Mouse (Mus musculus) liver, adult (tissue): Measurements from ENCODE around the gene Eml6.
A peak's percentile ranks its signal among the peaks of the same experiment; 100 is the strongest.

Experiments
- GATA4 ChIP-seq: IDR thresholded peaks from 2 replicates; pipeline ENCODE4 v1.6.1; 2014; ENCODE audit warnings: mild to moderate bottlenecking, low read length; ENCODE audit not compliant: insufficient replicate concordance

The Eml6 gene

GRCm38 (mm10) chr11:29810324-29810723, 215.5 kb downstream of the Eml6 start:
- TF ChIP-seq GATA4 = no peak

- no peak for TF ChIP-seq GATA4
Observed at GRCm38 (mm10) chr11:29808981-29809589, 216.7 kb downstream of the Eml6 start.

- TF ChIP-seq GATA4 = peak; percentile 77
Observed at GRCm38 (mm10) chr11:29808173-29808980, 217.5 kb downstream of the Eml6 start.

- no peak for TF ChIP-seq GATA4
Observed at GRCm38 (mm10) chr11:29807325-29807724, 218.5 kb downstream of the Eml6 start.

DNA sequence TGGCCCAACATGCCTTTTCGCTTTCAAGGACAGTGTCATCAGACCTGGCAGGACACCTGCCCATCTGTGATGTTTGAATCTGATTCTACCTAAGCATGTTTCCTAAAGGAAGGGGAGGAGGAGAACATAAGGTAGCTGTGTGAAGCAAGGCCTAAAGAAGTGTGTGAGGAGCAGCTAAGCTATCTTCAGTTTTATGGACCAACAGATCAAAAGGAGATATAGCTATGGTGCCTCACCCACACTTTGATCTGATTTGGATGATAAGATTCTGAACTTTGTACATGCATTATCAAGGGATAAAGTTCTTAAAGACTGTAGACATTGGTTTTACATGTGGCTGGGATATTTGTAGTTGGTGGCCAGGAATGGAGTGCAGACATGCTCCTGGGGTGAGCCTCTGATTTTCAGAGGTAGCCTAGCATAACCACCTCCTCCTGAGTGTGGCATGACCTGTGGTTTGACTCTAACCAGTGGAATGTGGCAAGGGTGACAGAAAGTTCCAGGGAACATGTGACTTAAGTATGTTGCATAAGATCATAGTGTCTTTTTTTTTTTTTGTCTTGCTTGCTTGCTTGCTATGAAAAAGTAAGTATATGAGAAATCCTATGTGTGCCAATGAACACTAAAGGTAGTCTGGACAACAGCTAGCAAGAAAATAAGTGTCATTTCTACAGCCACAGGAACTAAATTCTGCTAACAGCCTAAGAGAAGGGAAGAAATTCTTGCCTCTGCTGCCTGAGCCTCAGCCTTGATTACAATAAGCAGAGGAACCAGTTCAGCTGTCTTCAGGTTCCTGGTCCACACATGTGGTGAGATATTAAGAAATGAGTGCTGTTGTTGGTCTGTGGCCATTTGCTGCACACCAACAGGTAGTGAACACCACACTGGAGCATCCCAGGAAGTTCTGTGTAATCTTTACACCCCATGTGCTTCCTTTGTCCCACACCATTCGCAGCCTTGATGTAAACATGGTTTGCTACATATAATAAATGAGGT, 224.1 kb downstream of the Eml6 start:
- TF ChIP-seq GATA4 = no peak

DNA sequence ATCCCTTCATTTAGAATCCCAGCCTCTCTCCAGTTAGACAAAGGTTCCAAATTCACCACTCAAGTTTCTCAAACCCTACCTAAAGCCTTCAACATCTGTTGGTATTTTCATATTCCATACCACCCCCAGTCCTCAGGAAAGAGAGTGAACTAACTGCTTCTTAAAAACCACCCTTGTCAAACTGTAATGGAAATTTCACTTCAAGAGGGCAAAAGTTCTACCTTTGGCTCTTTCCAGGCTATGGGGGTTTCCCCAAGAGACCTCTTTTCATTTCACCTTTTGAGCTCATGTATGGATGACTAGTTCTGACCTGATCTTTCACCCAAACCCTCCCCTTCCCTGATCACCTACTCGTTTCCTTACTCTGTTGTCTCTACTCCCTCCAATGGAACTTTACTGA, 226.0 kb downstream of the Eml6 start:
- no peak for TF ChIP-seq GATA4

- TF ChIP-seq GATA4 = no peak
Observed at GRCm38 (mm10) chr11:29795106-29795505, 230.7 kb downstream of the Eml6 start.

DNA sequence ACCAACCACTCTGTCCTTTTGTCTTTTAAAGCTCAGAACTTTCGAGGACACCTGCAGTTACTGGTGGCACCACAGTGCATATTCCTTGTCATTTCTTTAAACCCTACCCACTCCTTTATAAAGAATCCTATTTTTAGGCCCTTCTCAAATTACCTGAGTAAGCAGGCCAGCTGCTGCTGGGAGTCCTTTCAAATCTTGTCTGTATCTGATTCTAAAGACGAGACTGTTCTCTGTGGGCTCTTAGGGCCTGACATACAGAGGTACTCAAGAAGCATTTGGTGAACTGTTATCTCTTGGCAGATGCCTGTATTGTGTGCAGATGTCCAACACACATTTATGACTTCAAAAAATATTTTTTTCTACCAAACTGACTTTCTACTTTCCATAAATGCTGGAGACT, 231.4 kb downstream of the Eml6 start:
- no peak for TF ChIP-seq GATA4

DNA sequence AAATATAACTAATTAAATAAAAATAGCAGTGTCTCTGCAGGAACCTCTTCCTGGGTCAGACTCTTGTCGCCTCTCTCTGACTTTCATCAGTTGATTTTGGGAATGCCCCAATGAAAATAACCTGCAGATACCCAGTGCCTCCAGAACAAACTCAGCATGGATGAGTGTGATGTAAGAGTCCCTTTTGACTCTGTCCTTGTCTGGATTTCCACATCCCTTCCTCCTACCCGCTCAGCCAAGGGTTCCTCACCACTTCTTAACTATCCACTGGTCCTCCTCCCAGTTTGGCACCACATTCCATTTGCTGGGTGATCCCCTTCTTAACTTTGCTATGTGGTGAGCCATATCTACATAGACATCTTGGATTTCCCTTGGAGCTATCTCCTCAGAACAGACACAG, 235.0 kb downstream of the Eml6 start:
- TF ChIP-seq GATA4 = no peak

DNA sequence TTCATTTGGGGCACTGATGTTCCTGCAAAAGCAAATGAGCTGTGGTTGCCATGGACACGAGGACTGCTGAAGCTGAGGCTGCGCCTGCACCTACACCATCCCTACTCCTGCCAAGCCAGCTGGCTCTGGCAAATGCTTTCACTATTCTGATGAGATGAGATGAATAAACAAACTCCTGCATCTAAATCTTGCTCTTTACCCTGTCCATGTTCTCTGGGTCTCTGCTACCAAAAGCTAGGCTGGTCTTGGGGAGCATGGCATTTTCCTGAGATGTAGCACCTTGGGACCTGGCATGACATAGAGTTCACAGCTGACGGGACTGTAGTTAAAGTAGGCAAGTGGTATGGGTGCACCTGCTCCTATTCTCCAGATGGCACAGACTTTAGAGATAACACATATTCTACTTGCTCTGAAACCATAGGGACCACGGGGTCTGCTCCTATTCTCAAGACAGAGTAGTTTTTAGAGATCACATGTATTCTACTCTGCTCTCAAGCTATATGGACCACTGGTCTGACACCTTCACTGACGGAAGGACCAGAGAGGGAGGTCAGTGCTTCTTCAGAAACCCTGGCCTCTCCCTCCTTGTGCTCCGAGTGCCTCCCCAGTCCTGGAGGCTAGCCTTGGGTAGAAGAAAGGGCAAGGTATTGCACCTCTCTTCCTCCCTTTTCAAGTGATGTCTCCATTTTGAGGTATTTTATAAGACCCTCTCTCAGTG, 236.8 kb downstream of the Eml6 start:
- TF ChIP-seq GATA4 = no peak

GRCm38 (mm10) chr11:29788499-29788898, 237.3 kb downstream of the Eml6 start:
- no peak for TF ChIP-seq GATA4

DNA sequence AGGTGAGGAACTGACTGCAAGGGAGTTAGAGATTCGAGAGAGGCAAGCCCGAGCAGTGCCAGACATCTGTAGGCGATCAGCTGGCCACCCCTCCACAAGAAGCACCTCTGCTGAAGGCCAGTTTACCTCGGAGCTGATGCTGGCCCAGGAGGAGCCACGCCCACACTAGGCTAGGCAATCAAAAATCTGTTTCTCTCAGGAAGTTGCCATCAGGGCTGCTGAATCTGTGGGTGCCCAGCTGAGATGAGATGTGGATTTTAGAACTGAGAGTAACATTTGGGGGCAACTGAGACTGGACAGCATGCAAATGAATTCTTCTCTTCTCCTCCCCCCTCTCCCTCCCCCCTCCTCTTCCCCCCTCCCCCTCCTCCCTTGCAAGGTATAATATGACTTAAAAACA, 238.4 kb downstream of the Eml6 start:
- no peak for TF ChIP-seq GATA4

DNA sequence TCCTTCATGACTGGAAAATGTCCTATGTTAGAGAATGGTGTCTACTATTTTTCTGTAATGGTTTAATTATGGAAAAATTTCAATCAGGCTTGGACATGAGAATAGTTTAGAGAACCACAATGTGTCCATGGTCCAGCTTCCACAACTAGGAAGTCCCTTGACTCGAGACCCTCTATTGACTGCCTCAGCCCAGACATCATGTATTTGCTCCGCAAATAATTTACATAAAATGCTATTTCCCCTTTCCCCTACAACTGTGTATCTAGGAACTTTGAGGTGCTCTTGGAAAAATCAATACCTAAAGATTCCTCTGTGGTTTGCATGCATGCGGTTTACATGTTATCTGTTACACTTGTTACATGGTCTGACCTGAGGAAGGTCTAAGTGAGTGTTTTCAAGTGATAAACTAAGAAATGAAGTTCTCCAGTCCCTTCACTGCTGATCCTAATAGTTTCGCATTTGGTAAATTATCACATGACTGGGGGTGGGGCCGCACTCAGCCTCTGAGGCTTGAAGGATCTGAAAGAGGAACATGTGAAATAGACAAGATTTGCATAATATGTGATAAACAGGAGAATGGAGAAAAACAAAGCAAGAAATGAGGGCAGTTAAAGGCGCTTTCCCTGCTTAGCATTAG, 239.1 kb downstream of the Eml6 start:
- TF ChIP-seq GATA4 = no peak

DNA sequence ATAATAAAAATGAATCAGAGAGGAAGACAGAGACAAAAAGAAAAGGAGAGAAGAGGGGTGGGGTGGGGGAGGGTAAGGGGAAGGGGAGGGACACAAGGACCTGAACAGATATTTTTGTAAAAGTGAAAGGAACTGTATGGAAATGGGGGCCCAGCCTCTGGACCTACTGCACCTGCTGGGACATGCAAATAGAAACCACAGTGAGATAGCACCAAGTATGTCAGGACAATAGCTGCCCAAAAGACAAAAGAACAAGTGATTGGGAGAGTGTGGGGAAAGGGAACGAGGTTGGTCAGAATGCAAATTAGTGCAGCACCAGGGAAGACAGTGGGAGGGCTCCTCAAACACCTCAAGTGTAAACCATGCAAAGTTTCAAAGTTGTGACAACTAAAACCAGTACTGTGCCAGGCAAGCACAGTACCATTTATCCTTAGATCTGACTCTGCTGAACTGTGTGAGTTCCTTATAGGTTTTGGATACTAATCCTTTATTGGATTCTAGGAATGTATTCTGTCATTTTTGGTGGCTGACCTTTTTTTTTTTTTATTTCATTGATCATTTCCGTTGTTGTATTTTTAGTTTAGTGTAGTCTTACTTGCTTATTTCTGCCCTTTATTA, 246.3 kb downstream of the Eml6 start:
- no peak for TF ChIP-seq GATA4
